Mouse (Mus musculus): ENCODE measurements around the gene AA467197. TPM values are rescaled to one million over a fixed set of nuclear protein-coding genes. Genes with fewer than 3 reads are reported as not detected.

The AA467197 gene
- polyA plus RNA-seq, 1 experiment from 2014 or later: 201 TPM

DNA sequence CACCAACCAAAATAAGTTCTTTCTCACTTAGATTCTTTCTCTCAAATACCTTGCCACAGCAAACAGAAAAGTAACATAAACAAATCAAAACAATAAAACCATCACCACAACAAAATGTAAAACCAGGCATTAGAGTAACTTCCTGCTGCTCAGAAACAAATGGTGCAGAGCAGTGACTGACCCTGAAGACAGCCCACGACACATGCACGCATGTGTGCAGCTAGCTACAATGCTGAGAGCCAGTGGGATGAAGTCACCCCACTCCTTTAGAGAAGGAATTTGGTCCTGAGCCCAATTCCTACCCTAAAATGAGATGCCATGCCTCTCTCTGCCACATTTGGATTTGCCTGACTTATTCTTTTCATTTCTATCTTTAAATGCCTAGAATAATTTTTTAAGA lies 35.4 kb upstream of the AA467197 start:
- H3K9me3 ChIP-seq (ENCODE audit: control insufficient read depth, low read length): no peaks in the 10 kb centered on the region
- H3K36me3 ChIP-seq (ENCODE audit: control insufficient read depth, insufficient read depth, low read length): no peaks in the 10 kb centered on the region
- ATAC-seq (ENCODE audit: low FRiP score, low TSS enrichment) (no peak), DNase-seq (ENCODE audit: low spot score) (no peak)
- H3K4me3 ChIP-seq (ENCODE audit: low read depth, low read length): no peak overlapping the region
- WGBS: 80% methylated on average over 2 of the region's 2 CpGs
- no peak overlapping the region for H3K4me2 ChIP-seq (replicated peaks; ENCODE audit: low read depth)
- H3K9ac ChIP-seq (ENCODE audit: low read length): no peak overlapping the region
- no peak overlapping the region for H3K27ac ChIP-seq (replicated peaks)
- no peaks in the 10 kb centered on the region for H3K4me1 ChIP-seq (replicated peaks; ENCODE audit: control insufficient read depth, insufficient read depth)
- no peaks in the 10 kb centered on the region for H3K27me3 ChIP-seq (ENCODE audit: control insufficient read depth, insufficient read depth, low read length)
- TF ChIP-seq CTCF (IDR thresholded peaks at IDR 0.05; ENCODE audit: low read depth) (no peak), EP300 (optimal IDR thresholded peaks at IDR 0.05) (no peak)

DNA sequence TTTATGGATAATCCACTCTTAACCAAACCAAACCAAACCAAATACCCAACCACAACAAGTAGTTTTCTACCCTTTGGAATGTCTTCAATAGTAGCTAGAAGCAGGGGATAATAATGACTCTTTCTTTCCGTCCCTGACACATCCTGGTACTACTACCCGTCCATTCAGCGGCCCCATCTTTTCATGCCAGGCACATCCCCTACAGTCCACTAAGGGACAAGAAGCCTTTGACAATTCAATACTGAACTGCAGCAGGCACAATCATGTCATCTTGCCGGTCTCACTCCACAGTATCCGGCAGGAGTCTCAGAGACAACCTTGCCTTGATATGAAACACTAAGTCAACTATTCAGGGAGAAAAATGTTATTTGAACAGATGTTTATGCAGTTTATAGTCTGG lies 31.0 kb upstream of the AA467197 start:
- no peak overlapping the region for H3K27ac ChIP-seq (replicated peaks)
- no peaks in the 10 kb centered on the region for H3K27me3 ChIP-seq (ENCODE audit: control insufficient read depth, insufficient read depth, low read length)
- no peak for ATAC-seq (ENCODE audit: low FRiP score, low TSS enrichment)
- H3K9ac ChIP-seq (ENCODE audit: low read length): no peak overlapping the region
- 0 out of 2 replicates have a peak, but pooled peaks cover 2% of the 10 kb centered on the region for H3K4me1 ChIP-seq (replicated peaks; ENCODE audit: control insufficient read depth, insufficient read depth)
- no peak for DNase-seq (ENCODE audit: low spot score)
- WGBS: 77% methylated on average over 5 of the region's 5 CpGs
- H3K9me3 ChIP-seq (ENCODE audit: control insufficient read depth, low read length): no peaks in the 10 kb centered on the region
- H3K4me3 ChIP-seq (ENCODE audit: low read depth, low read length): no peak overlapping the region
- no peaks in the 10 kb centered on the region for H3K36me3 ChIP-seq (ENCODE audit: control insufficient read depth, insufficient read depth, low read length)
- no peak overlapping the region for H3K4me2 ChIP-seq (replicated peaks; ENCODE audit: low read depth)
- TF ChIP-seq EP300 (optimal IDR thresholded peaks at IDR 0.05) (no peak), CTCF (IDR thresholded peaks at IDR 0.05; ENCODE audit: low read depth) (no peak)

DNA sequence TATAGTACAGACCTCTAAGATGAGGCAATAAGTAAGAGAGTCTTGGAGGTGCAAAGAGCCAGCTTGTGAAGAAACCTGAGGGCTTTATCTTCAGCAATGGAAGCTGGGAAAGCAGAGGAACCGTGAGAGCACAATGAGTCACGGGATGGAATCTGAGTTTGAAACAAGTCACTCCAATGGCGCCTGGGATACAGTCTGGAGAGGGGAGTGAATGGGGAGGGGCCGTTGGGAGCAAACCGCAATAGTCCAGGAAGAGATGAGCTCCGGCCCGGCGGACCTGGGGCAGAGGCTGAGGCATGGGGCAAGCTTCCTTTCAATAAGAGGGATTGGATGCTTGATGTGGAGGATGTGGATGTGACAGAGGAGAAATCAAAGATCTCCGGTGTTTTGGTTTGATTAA lies 28.0 kb upstream of the AA467197 start:
- H3K4me3 ChIP-seq (ENCODE audit: low read depth, low read length): no peak overlapping the region
- 77% methylated on average over 9 of the region's 9 CpGs for WGBS
- no peaks in the 10 kb centered on the region for H3K9me3 ChIP-seq (ENCODE audit: control insufficient read depth, low read length)
- H3K4me2 ChIP-seq (replicated peaks; ENCODE audit: low read depth): no peak overlapping the region
- ATAC-seq (ENCODE audit: low FRiP score, low TSS enrichment) (no peak), DNase-seq (ENCODE audit: low spot score) (no peak)
- H3K9ac ChIP-seq (ENCODE audit: low read length): no peak overlapping the region
- TF ChIP-seq EP300 (optimal IDR thresholded peaks at IDR 0.05) (no peak), CTCF (IDR thresholded peaks at IDR 0.05; ENCODE audit: low read depth) (no peak)
- H3K36me3 ChIP-seq (ENCODE audit: control insufficient read depth, insufficient read depth, low read length): no peaks in the 10 kb centered on the region
- H3K27me3 ChIP-seq (ENCODE audit: control insufficient read depth, insufficient read depth, low read length): no peaks in the 10 kb centered on the region
- H3K4me1 ChIP-seq (replicated peaks; ENCODE audit: control insufficient read depth, insufficient read depth): 0 out of 2 replicates have a peak, but pooled peaks cover 2% of the 10 kb centered on the region
- H3K27ac ChIP-seq (replicated peaks): no peak overlapping the region

DNA sequence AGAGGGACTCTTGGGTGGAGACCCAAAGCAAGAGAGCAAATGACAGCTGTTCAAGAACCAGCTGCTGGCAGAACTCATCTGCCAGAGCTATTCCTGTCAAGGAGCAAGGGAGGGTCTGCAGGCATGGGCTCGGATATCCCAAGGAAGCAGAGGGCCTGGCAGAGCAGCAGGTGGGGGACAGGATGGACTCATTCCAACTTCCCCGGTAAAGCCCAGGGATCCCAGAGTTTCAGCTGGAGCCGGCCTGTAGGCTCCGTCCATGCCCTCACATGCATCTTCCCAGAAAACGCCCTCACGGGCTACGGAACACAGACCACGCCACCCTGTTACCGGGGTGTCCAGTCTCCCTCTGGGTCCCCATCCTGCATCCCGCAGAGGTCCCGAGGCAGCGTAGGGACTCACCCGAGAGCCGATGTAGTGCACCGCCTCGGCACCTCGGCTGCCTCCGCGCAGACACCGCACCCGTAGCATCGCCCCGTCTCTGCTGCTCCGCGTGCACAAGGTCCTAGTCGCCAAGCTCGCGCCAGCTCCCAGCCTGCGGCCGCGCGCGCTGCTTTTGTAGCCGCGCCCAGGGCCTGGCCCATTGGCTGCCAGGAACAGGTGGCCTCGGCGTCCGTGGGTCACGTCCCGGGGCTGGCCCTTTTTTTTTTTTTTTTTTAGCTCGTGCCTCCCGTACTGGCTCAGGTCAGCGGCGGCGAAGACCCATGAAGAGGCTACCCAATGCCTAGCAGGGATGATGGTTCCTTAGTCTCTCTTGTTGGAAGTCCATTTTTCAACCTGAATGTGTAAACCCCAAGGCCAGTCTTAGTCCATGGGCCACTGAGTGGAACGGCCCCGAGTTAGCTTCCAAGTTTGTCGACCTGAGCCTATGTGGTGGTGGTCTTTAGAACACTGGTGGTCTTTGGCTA lies 25.8 kb upstream of the AA467197 start, which contains the start of gene Gatm:
Gatm (minus strand) TSS at position 558 of the 908 bp plus-strand sequence.
- TF ChIP-seq EP300 (optimal IDR thresholded peaks at IDR 0.05): no peak
- TF ChIP-seq CTCF (IDR thresholded peaks at IDR 0.05; ENCODE audit: low read depth): no peak
- Histone ChIP-seq H3K9ac (ENCODE audit: low read length) (peak within 1 kb of the TSS; percentile 52), H3K27me3 (ENCODE audit: control insufficient read depth, insufficient read depth, low read length) (no peaks in the 10 kb centered on the region), H3K4me3 (ENCODE audit: low read depth, low read length) (peak within 1 kb of the TSS; percentile 43), H3K36me3 (ENCODE audit: control insufficient read depth, insufficient read depth, low read length) (no peaks in the 10 kb centered on the region), H3K9me3 (ENCODE audit: control insufficient read depth, low read length) (no peaks in the 10 kb centered on the region), H3K4me1 (replicated peaks; ENCODE audit: control insufficient read depth, insufficient read depth) (0 out of 2 replicates have a peak, but pooled peaks cover 2% of the 10 kb centered on the region), H3K4me2 (replicated peaks; ENCODE audit: low read depth) (peak within 1 kb of the TSS; percentile 81), H3K27ac (replicated peaks) (no peak within 1 kb of the TSS)
- DNase-seq (ENCODE audit: low spot score) (peak; percentile 80), ATAC-seq (ENCODE audit: low FRiP score, low TSS enrichment) (peak; percentile 97)
- 3% methylated on average over 48 of the region's 48 CpGs for WGBS

DNA sequence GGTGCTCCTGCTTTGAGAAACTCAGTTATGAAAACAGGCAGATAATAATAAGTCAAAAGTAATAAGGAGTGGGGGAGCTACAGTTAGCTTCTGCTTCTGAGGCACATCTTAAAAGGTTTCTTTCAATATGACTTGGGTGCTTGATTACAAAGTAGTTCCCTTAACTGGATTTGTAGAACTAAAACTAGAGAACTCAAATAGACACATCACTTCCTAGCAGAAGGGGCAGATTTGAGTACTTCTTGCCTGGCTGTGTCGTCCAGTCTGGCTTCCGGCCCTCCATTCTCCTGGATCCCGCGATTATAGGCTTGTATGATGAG lies 25.2 kb upstream of the AA467197 start:
- WGBS: 90% methylated on average over 4 of the region's 4 CpGs
- ATAC-seq (ENCODE audit: low FRiP score, low TSS enrichment): no peak
- Histone ChIP-seq H3K9ac (ENCODE audit: low read length) (no peak overlapping the region), H3K4me2 (replicated peaks; ENCODE audit: low read depth) (peak overlapping the region; percentile 81; the same call in 1 of the 2 replicates), H3K27me3 (ENCODE audit: control insufficient read depth, insufficient read depth, low read length) (no peaks in the 10 kb centered on the region), H3K4me1 (replicated peaks; ENCODE audit: control insufficient read depth, insufficient read depth) (0 out of 2 replicates have a peak, but pooled peaks cover 2% of the 10 kb centered on the region), H3K36me3 (ENCODE audit: control insufficient read depth, insufficient read depth, low read length) (no peaks in the 10 kb centered on the region), H3K4me3 (ENCODE audit: low read depth, low read length) (no peak overlapping the region), H3K9me3 (ENCODE audit: control insufficient read depth, low read length) (no peaks in the 10 kb centered on the region), H3K27ac (replicated peaks) (no peak overlapping the region)
- DNase-seq (ENCODE audit: low spot score): no peak
- TF ChIP-seq CTCF (IDR thresholded peaks at IDR 0.05; ENCODE audit: low read depth) (no peak), EP300 (optimal IDR thresholded peaks at IDR 0.05) (no peak)

DNA sequence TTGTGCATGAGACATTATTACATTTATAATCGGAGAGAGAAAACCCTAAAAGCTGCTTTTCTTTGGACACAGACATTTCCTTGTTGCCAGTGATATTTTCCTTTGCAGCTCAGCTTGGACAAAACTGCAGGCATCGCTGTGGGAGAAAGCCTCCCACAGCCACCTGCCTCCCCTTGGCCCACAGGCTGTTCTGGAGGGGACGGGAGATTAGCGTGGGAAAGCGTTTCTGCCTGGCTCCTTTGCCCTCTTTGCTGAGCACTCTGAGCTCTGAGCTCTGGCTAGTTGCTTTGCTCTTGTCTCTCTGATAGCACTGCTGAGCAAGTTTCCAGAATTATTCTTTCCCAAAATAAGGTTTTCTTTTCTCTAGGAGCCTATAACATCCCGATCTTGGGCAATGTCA lies 20.5 kb upstream of the AA467197 start:
- Histone ChIP-seq H3K36me3 (ENCODE audit: control insufficient read depth, insufficient read depth, low read length) (no peaks in the 10 kb centered on the region), H3K27ac (replicated peaks) (no peak overlapping the region), H3K4me1 (replicated peaks; ENCODE audit: control insufficient read depth, insufficient read depth) (no peaks in the 10 kb centered on the region), H3K4me3 (ENCODE audit: low read depth, low read length) (no peak overlapping the region), H3K4me2 (replicated peaks; ENCODE audit: low read depth) (no peak overlapping the region), H3K9ac (ENCODE audit: low read length) (no peak overlapping the region), H3K9me3 (ENCODE audit: control insufficient read depth, low read length) (no peaks in the 10 kb centered on the region), H3K27me3 (ENCODE audit: control insufficient read depth, insufficient read depth, low read length) (no peaks in the 10 kb centered on the region)
- WGBS: 63% methylated on average over 6 of the region's 6 CpGs
- ATAC-seq (ENCODE audit: low FRiP score, low TSS enrichment): no peak
- TF ChIP-seq CTCF (IDR thresholded peaks at IDR 0.05; ENCODE audit: low read depth) (no peak), EP300 (optimal IDR thresholded peaks at IDR 0.05) (no peak)
- DNase-seq (ENCODE audit: low spot score): no peak
